Mouse (Mus musculus): ENCODE measurements around the gene Efemp2.

DNA sequence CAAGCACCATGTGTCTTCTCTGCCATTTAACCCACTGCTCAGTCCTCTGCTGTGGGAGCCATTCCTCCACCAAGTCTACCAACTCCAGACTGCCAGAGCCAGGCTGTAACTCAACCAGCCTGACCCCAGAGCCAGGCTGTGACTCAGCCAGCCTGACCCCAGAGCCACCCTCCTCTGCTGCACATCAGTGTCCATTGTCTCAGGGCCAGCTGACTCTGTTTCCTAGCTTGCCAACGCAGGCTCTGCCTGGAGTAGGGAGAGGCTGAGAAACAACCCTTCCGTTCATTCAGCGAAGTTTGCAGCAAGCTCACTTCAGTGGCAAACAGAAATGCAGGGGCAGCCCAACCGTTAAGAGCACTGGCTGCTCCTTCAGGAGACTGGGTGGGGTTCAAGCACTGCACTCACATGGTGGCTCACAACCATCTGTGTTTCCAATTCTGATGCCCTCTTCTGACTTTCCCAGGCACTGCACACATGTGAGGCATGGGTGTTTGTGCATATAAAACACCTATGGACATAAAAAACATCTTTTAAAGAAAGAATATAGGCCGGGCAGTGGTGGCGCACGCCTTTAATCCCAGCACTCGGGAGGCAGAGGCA, 43.3 kb downstream of the Efemp2 start:
- no peak for TF ChIP-seq CTCF (IDR thresholded peaks at IDR 0.05; ENCODE audit: borderline replicate concordance, extremely low read depth, insufficient read depth, insufficient read length)
- TF ChIP-seq POLR2A (IDR thresholded peaks at IDR 0.05; ENCODE audit: borderline replicate concordance, extremely low read depth, insufficient read depth, insufficient read length, poor library complexity, severe bottlenecking) = no peak

Measured in brain, embryonic 14.5 days (tissue).